ENCODE assay signal across 8 mouse cellular contexts in the genomic region with DNA sequence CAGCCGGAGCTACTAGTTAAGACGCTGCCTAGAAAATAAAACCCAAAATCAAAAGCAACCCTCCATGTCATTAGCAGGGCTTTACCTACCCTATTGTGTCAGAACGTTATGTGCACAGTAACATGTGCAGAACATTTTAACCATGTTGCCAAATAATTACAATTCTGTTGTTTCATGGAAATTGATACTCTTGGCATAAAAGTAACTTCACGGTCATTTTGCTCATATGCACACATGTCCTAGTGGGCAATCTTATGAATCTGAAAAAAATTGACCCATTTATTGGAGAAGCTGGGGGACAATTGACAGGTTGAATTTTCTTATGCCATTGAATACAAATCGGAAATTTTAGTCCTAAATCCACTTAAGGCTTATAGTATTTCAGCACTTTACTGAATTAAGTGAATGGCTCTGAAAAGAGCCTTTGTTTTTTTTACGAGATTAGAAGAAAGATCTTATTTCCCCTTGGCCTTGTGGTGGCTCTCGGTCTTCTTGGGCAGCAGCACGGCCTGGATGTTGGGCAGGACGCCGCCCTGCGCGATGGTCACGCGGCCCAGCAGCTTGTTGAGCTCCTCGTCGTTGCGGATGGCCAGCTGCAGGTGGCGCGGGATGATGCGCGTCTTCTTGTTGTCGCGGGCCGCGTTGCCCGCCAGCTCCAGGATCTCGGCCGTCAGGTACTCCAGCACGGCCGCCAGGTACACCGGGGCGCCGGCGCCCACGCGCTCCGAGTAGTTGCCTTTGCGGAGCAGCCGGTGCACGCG. TPM values are rescaled to one million over a fixed set of nuclear protein-coding genes. Genes with fewer than 3 reads are reported as not detected.
A peak's percentile ranks its signal among the peaks of the same experiment; 100 is the strongest.
DNase-seq lines count a peak whose midpoint lies in the region; ATAC-seq and TF ChIP-seq lines count a peak whose summit lies in the region.
"Not testable (repeated sequence)": the region's sequence is repeated elsewhere in the genome, so short reads cannot be mapped to it uniquely, and the experiment has no call there.

No protein-coding gene starts in this region.

- peak; percentile 56 for DNase-seq in ES-CJ7 (ENCODE audit: low read depth, low spot score)
- peak; percentile 51 for DNase-seq in forebrain, embryonic 14.5 days (ENCODE audit: low spot score)
- not testable (repeated sequence) for DNase-seq in hindbrain, embryonic 11.5 days (ENCODE audit: low spot score); stomach, postnatal 0 days (ENCODE audit: low spot score)

- ATAC-seq in forebrain, embryonic 14.5 days; hindbrain, embryonic 11.5 days (ENCODE audit: low FRiP score); kidney, embryonic 16.5 days (ENCODE audit: low FRiP score, low TSS enrichment); liver, embryonic 16.5 days (ENCODE audit: low read depth): not testable (repeated sequence)
- peak; percentile 10; the same call in 1 of the 2 replicates for ATAC-seq in stomach, postnatal 0 days (ENCODE audit: low FRiP score, low TSS enrichment)

- not testable (repeated sequence) for TF ChIP-seq EP300 in stomach, postnatal 0 days (optimal IDR thresholded peaks at IDR 0.05)

- not testable (repeated sequence) for TF ChIP-seq CTCF in cortical plate, adult 2 months (IDR thresholded peaks at IDR 0.05; ENCODE audit: extremely low read depth, insufficient read depth, low read length)
- TF ChIP-seq CTCF in stomach, postnatal 0 days (IDR thresholded peaks at IDR 0.05; ENCODE audit: low read depth), result 0 out of 2 replicates have a peak, but pooled peaks have one; percentile 10

- H3K4me3 ChIP-seq in cortical plate, adult 2 months (ENCODE audit: insufficient read depth, low read length), result peak overlapping the region; percentile 69
- peak overlapping the region; percentile 46 for H3K4me3 ChIP-seq in forebrain, embryonic 14.5 days (ENCODE audit: low read depth, low read length)
- peak overlapping the region; percentile 32 for H3K4me3 ChIP-seq in hindbrain, embryonic 11.5 days (ENCODE audit: low read depth, low read length)
- H3K4me3 ChIP-seq in kidney, embryonic 16.5 days (ENCODE audit: low read length), result peak overlapping the region; percentile 57
- H3K4me3 ChIP-seq in liver, embryonic 16.5 days (ENCODE audit: low read depth, low read length), result peak overlapping the region; percentile 63
- peak overlapping the region; percentile 27 for H3K4me3 ChIP-seq in myocyte
- H3K4me3 ChIP-seq in stomach, postnatal 0 days (ENCODE audit: low read depth, low read length), result peak overlapping the region; percentile 42

- H3ac ChIP-seq in myocyte (ENCODE audit: control insufficient read depth, insufficient read length), result not testable (repeated sequence)

- not testable (repeated sequence) for TF ChIP-seq POLR2A in cortical plate, adult 2 months (IDR thresholded peaks at IDR 0.05; ENCODE audit: extremely low read depth, insufficient read depth, low read length)
- peak; percentile 30 for TF ChIP-seq POLR2A in myocyte (IDR thresholded peaks at IDR 0.05; ENCODE audit: insufficient read length, low read depth)

- peak overlapping the region; percentile 66 for H3K9ac ChIP-seq in forebrain, embryonic 14.5 days (ENCODE audit: low read length)
- peak overlapping the region; percentile 45 for H3K9ac ChIP-seq in hindbrain, embryonic 11.5 days (ENCODE audit: low read depth, low read length)
- H3K9ac ChIP-seq in kidney, embryonic 16.5 days (replicated peaks; ENCODE audit: low read length), result peak overlapping the region; percentile 61
- H3K9ac ChIP-seq in liver, embryonic 16.5 days (ENCODE audit: low read depth, low read length), result peak overlapping the region; percentile 70
- peak overlapping the region; percentile 52; the same call in 1 of the 2 replicates for H3K9ac ChIP-seq in stomach, postnatal 0 days (ENCODE audit: low read length)

- not testable (repeated sequence) for H3K36me3 ChIP-seq in forebrain, embryonic 14.5 days (ENCODE audit: control insufficient read depth, insufficient read depth, low read length); hindbrain, embryonic 11.5 days (ENCODE audit: control insufficient read depth, insufficient read depth, low read length); kidney, embryonic 16.5 days (ENCODE audit: insufficient read depth, low read length); liver, embryonic 16.5 days (ENCODE audit: control insufficient read depth, insufficient read depth); myocyte (ENCODE audit: control insufficient read depth, insufficient read depth); stomach, postnatal 0 days (ENCODE audit: control insufficient read depth, insufficient read depth, low read length)

- peak overlapping the region; percentile 83 for H3K4me2 ChIP-seq in forebrain, embryonic 14.5 days (ENCODE audit: low read length)
- H3K4me2 ChIP-seq in hindbrain, embryonic 11.5 days (replicated peaks; ENCODE audit: low read depth, low read length), result peak overlapping the region; percentile 44
- peak overlapping the region; percentile 54 for H3K4me2 ChIP-seq in kidney, embryonic 16.5 days (replicated peaks; ENCODE audit: low read depth, low read length)
- H3K4me2 ChIP-seq in liver, embryonic 16.5 days (ENCODE audit: low read depth, low read length), result peak overlapping the region; percentile 65
- peak overlapping the region; percentile 61 for H3K4me2 ChIP-seq in myocyte (ENCODE audit: low read depth)
- H3K4me2 ChIP-seq in stomach, postnatal 0 days (replicated peaks; ENCODE audit: low read depth), result peak overlapping the region; percentile 59

- H3K27ac ChIP-seq in cortical plate, adult 2 months (ENCODE audit: insufficient read depth, low read length), result peak overlapping the region; percentile 99
- peak overlapping the region; percentile 93 for H3K27ac ChIP-seq in forebrain, embryonic 14.5 days (ENCODE audit: low read depth, low read length)
- H3K27ac ChIP-seq in hindbrain, embryonic 11.5 days (ENCODE audit: low read depth, low read length), result peak overlapping the region; percentile 90
- peak overlapping the region; percentile 97 for H3K27ac ChIP-seq in kidney, embryonic 16.5 days (ENCODE audit: low read length)
- peak overlapping the region; percentile 98 for H3K27ac ChIP-seq in liver, embryonic 16.5 days (ENCODE audit: low read length)
- H3K27ac ChIP-seq in stomach, postnatal 0 days (replicated peaks), result peak overlapping the region; percentile 93

- under 1% methylated on average over 24 of the region's 41 CpGs for WGBS in forebrain, embryonic 14.5 days
- WGBS in hindbrain, embryonic 11.5 days, result 3% methylated on average over 24 of the region's 41 CpGs
- WGBS in kidney, embryonic 16.5 days, result under 1% methylated on average over 20 of the region's 41 CpGs
- WGBS in liver, embryonic 16.5 days (ENCODE audit: insufficient replicate concordance), result 2% methylated on average over 18 of the region's 41 CpGs
- 4% methylated on average over 13 of the region's 41 CpGs for WGBS in stomach, postnatal 0 days

- not testable (repeated sequence) for H3K4me1 ChIP-seq in cortical plate, adult 2 months (ENCODE audit: control insufficient read depth, insufficient read depth, low read length); hindbrain, embryonic 11.5 days (replicated peaks; ENCODE audit: control insufficient read depth, insufficient read depth, low read length); kidney, embryonic 16.5 days (ENCODE audit: insufficient read depth, low read length); stomach, postnatal 0 days (replicated peaks; ENCODE audit: control insufficient read depth, insufficient read depth)
- peaks cover 17% of the 10 kb centered on the region for H3K4me1 ChIP-seq in forebrain, embryonic 14.5 days (ENCODE audit: control insufficient read depth, insufficient read depth, low read length)
- H3K4me1 ChIP-seq in liver, embryonic 16.5 days (ENCODE audit: control insufficient read depth, low read depth, low read length), result peaks cover 10% of the 10 kb centered on the region

- not testable (repeated sequence) for H3K27me3 ChIP-seq in forebrain, embryonic 14.5 days (replicated peaks; ENCODE audit: control insufficient read depth, insufficient read depth, low read length); hindbrain, embryonic 11.5 days (ENCODE audit: control insufficient read depth, insufficient read depth, low read length); kidney, embryonic 16.5 days (ENCODE audit: insufficient read depth, low read length); liver, embryonic 16.5 days (ENCODE audit: control insufficient read depth, insufficient read depth, low read depth, low read length); myocyte (ENCODE audit: control insufficient read depth, insufficient read depth, insufficient read length); stomach, postnatal 0 days (ENCODE audit: control insufficient read depth, insufficient read depth, low read length)

- not testable (repeated sequence) for H3K79me2 ChIP-seq in myocyte (ENCODE audit: control insufficient read depth, insufficient read depth)

- H3K9me3 ChIP-seq in forebrain, embryonic 14.5 days (replicated peaks; ENCODE audit: control insufficient read depth, low read length); hindbrain, embryonic 11.5 days (ENCODE audit: control insufficient read depth, low read length); kidney, embryonic 16.5 days (ENCODE audit: low read length); liver, embryonic 16.5 days (replicated peaks; ENCODE audit: control insufficient read depth, low read length); stomach, postnatal 0 days (ENCODE audit: control insufficient read depth, low read length): not testable (repeated sequence)

RNA-seq across cellular contexts. Expression of gene Hist1h2ae, which starts 0.6 kb away (rescaled TPM):
- polyA plus RNA-seq in cortical plate, adult 2 months (2012; rRNA removed), result 0.50 and 1.1 TPM in 2 replicates
- 65.4 and 105 TPM in 2 replicates for polyA plus RNA-seq in forebrain, embryonic 14.5 days (2014; fragmentation: Nextera tagmentation; extraction: Ambion mirVana)
- 70.9 and 82.9 TPM in 2 replicates for polyA plus RNA-seq in hindbrain, embryonic 11.5 days (2014; fragmentation: Nextera tagmentation; extraction: Ambion mirVana)
- 57.3 and 57.7 TPM in 2 replicates for polyA plus RNA-seq in kidney, embryonic 16.5 days (2015; fragmentation: Nextera tagmentation; extraction: Ambion mirVana)
- 63.6 and 96.6 TPM in 2 replicates for polyA plus RNA-seq in liver, embryonic 16.5 days (2015; fragmentation: Nextera tagmentation; extraction: Ambion mirVana)
- 4.5 TPM for polyA plus RNA-seq in myocyte (2012; fragmentation: generic; extraction: Trizol)
- polyA plus RNA-seq in stomach, postnatal 0 days (2015; fragmentation: Nextera tagmentation; extraction: Ambion mirVana), result 15.3 and 29.5 TPM in 2 replicates

RNA-seq across cellular contexts. Expression of gene Hist1h2bg, which starts 0.8 kb away (rescaled TPM):
- 7.8 and 11.4 TPM in 2 replicates for polyA plus RNA-seq in cortical plate, adult 2 months (2012; rRNA removed)
- polyA plus RNA-seq in forebrain, embryonic 14.5 days (2014; fragmentation: Nextera tagmentation; extraction: Ambion mirVana), result 2.3 and 4.3 TPM in 2 replicates
- polyA plus RNA-seq in hindbrain, embryonic 11.5 days (2014; fragmentation: Nextera tagmentation; extraction: Ambion mirVana), result 3.2 and 4.8 TPM in 2 replicates
- polyA plus RNA-seq in kidney, embryonic 16.5 days (2015; fragmentation: Nextera tagmentation; extraction: Ambion mirVana), result 8.5 and 9.1 TPM in 2 replicates
- 10.6 and 13.5 TPM in 2 replicates for polyA plus RNA-seq in liver, embryonic 16.5 days (2015; fragmentation: Nextera tagmentation; extraction: Ambion mirVana)
- polyA plus RNA-seq in myocyte (2012; fragmentation: generic; extraction: Trizol), result 7.8 TPM
- polyA plus RNA-seq in stomach, postnatal 0 days (2015; fragmentation: Nextera tagmentation; extraction: Ambion mirVana), result 4.9 and 10.5 TPM in 2 replicates

RNA-seq across cellular contexts. Expression of gene Hist1h2bf, which starts 3.6 kb away (rescaled TPM):
- polyA plus RNA-seq in cortical plate, adult 2 months (2012; rRNA removed), result 0.67 TPM in 1 of 2 replicates, not detected in the other
- polyA plus RNA-seq in forebrain, embryonic 14.5 days (2014; fragmentation: Nextera tagmentation; extraction: Ambion mirVana), result 1.2 and 3.9 TPM in 2 replicates
- polyA plus RNA-seq in hindbrain, embryonic 11.5 days (2014; fragmentation: Nextera tagmentation; extraction: Ambion mirVana), result 1.5 and 3.7 TPM in 2 replicates
- polyA plus RNA-seq in kidney, embryonic 16.5 days (2015; fragmentation: Nextera tagmentation; extraction: Ambion mirVana), result 4.3 and 4.4 TPM in 2 replicates
- polyA plus RNA-seq in liver, embryonic 16.5 days (2015; fragmentation: Nextera tagmentation; extraction: Ambion mirVana), result 3.7 and 5.9 TPM in 2 replicates
- polyA plus RNA-seq in myocyte (2012; fragmentation: generic; extraction: Trizol), result 2.1 TPM
- 1.1 and 3.2 TPM in 2 replicates for polyA plus RNA-seq in stomach, postnatal 0 days (2015; fragmentation: Nextera tagmentation; extraction: Ambion mirVana)

RNA-seq across cellular contexts. Expression of gene Hist1h2ad, which starts 3.7 kb away (rescaled TPM):
- 0.32 and 0.92 TPM in 2 replicates for polyA plus RNA-seq in cortical plate, adult 2 months (2012; rRNA removed)
- 2.2 and 3.2 TPM in 2 replicates for polyA plus RNA-seq in forebrain, embryonic 14.5 days (2014; fragmentation: Nextera tagmentation; extraction: Ambion mirVana)
- 1.0 and 2.9 TPM in 2 replicates for polyA plus RNA-seq in hindbrain, embryonic 11.5 days (2014; fragmentation: Nextera tagmentation; extraction: Ambion mirVana)
- polyA plus RNA-seq in kidney, embryonic 16.5 days (2015; fragmentation: Nextera tagmentation; extraction: Ambion mirVana), result 2.5 and 3.0 TPM in 2 replicates
- 2.2 and 3.8 TPM in 2 replicates for polyA plus RNA-seq in liver, embryonic 16.5 days (2015; fragmentation: Nextera tagmentation; extraction: Ambion mirVana)
- 1.6 TPM for polyA plus RNA-seq in myocyte (2012; fragmentation: generic; extraction: Trizol)
- 0.67 and 0.79 TPM in 2 replicates for polyA plus RNA-seq in stomach, postnatal 0 days (2015; fragmentation: Nextera tagmentation; extraction: Ambion mirVana)

RNA-seq across cellular contexts. Expression of gene Hist1h3d, which starts 5.1 kb away (rescaled TPM):
- 2.6 and 3.0 TPM in 2 replicates for polyA plus RNA-seq in cortical plate, adult 2 months (2012; rRNA removed)
- 5.8 and 5.9 TPM in 2 replicates for polyA plus RNA-seq in forebrain, embryonic 14.5 days (2014; fragmentation: Nextera tagmentation; extraction: Ambion mirVana)
- polyA plus RNA-seq in hindbrain, embryonic 11.5 days (2014; fragmentation: Nextera tagmentation; extraction: Ambion mirVana), result 7.2 and 8.3 TPM in 2 replicates
- 6.1 and 6.6 TPM in 2 replicates for polyA plus RNA-seq in kidney, embryonic 16.5 days (2015; fragmentation: Nextera tagmentation; extraction: Ambion mirVana)
- 6.6 and 7.7 TPM in 2 replicates for polyA plus RNA-seq in liver, embryonic 16.5 days (2015; fragmentation: Nextera tagmentation; extraction: Ambion mirVana)
- 2.5 TPM for polyA plus RNA-seq in myocyte (2012; fragmentation: generic; extraction: Trizol)
- 1.7 and 4.2 TPM in 2 replicates for polyA plus RNA-seq in stomach, postnatal 0 days (2015; fragmentation: Nextera tagmentation; extraction: Ambion mirVana)
